Mouse (Mus musculus) cerebellum, adult 11-12 months (tissue): ENCODE measurements around the gene Cdc42bpg.
A peak's percentile ranks its signal among the peaks of the same experiment; 100 is the strongest.
"Not testable (repeated sequence)": the region's sequence is repeated elsewhere in the genome, so short reads cannot be mapped to it uniquely, and the experiment has no call there.

Experiments used
- DNase-seq: peaks from one replicate; pipeline ENCODE4 v3.0.0; 2022

The Cdc42bpg gene

GRCm38 (mm10) chr19:6277661-6278438 is 28.4 kb upstream of the Cdc42bpg start:
- DNase-seq: peak; percentile 73

- peak; percentile 58 for DNase-seq
These were observed 27.7 kb upstream of the Cdc42bpg start for GRCm38 (mm10) chr19:6278439-6279073.

GRCm38 (mm10) chr19:6279481-6280144 is 26.6 kb upstream of the Cdc42bpg start:
- DNase-seq: no peak

GRCm38 (mm10) chr19:6280554-6280953 is 25.7 kb upstream of the Cdc42bpg start:
- DNase-seq: no peak

GRCm38 (mm10) chr19:6281122-6282020 is 24.9 kb upstream of the Cdc42bpg start:
- DNase-seq: peak; percentile 50

GRCm38 (mm10) chr19:6283001-6283400 is 23.3 kb upstream of the Cdc42bpg start:
- no peak for DNase-seq

GRCm38 (mm10) chr19:6284502-6284901 is 21.8 kb upstream of the Cdc42bpg start:
- DNase-seq: no peak

GRCm38 (mm10) chr19:6285226-6285625 is 21.0 kb upstream of the Cdc42bpg start:
- peak; percentile 46 for DNase-seq

GRCm38 (mm10) chr19:6285632-6286433 is 20.4 kb upstream of the Cdc42bpg start:
- peak; percentile 43 for DNase-seq

GRCm38 (mm10) chr19:6286434-6287401 is 19.5 kb upstream of the Cdc42bpg start:
- DNase-seq: peak; percentile 82

GRCm38 (mm10) chr19:6288236-6288894 is 17.9 kb upstream of the Cdc42bpg start:
- DNase-seq: peak; percentile 47

GRCm38 (mm10) chr19:6289696-6290238 is 16.5 kb upstream of the Cdc42bpg start:
- peak; percentile 58 for DNase-seq

- not testable (repeated sequence) for DNase-seq
These were observed 15.5 kb upstream of the Cdc42bpg start for GRCm38 (mm10) chr19:6290720-6291116.

- peak; percentile 90 for DNase-seq
These were observed 15.0 kb upstream of the Cdc42bpg start for GRCm38 (mm10) chr19:6291117-6291781.

- no peak for DNase-seq
These were observed 14.0 kb upstream of the Cdc42bpg start for GRCm38 (mm10) chr19:6292262-6292661.

GRCm38 (mm10) chr19:6294301-6294700 is 12.0 kb upstream of the Cdc42bpg start:
- DNase-seq: no peak

GRCm38 (mm10) chr19:6296551-6297210 is 9.6 kb upstream of the Cdc42bpg start:
- no peak for DNase-seq

- DNase-seq: no peak
These were observed 8.6 kb upstream of the Cdc42bpg start for GRCm38 (mm10) chr19:6297641-6298040.

GRCm38 (mm10) chr19:6299003-6299402 is 7.3 kb upstream of the Cdc42bpg start:
- DNase-seq: no peak
